Mouse (Mus musculus) hindbrain, embryonic 11.5 days (tissue): ENCODE data around the gene B3gnt8. TPM values are rescaled to one million over a fixed set of nuclear protein-coding genes. Genes with fewer than 3 reads are reported as not detected.

Experiments
- ATAC-seq: fragments of 200-750 bp; cut with Nextera tagmentation; 2 replicates; pipeline ENCODE4 v1.8.0; 2017; ENCODE audit warnings: mild to moderate bottlenecking, moderate TSS enrichment, moderate library complexity; ENCODE audit not compliant: low FRiP score
- DNase-seq: peaks from one replicate; pipeline ENCODE4 v3.0.0-alpha.2; 2015; ENCODE audit warnings: low spot score
- H3K27ac ChIP-seq: fragments of 300-500 bp; sonication (generic); 2 replicates; pipeline ENCODE4 v1.5.1; 2014; ENCODE audit warnings: mild to moderate bottlenecking, low read depth, low read length
- H3K27me3 ChIP-seq: fragments of 300-500 bp; sonication (generic); 2 replicates; pipeline ENCODE4 v1.6.1; 2014; ENCODE audit warnings: mild to moderate bottlenecking, low read length, moderate library complexity, mixed read lengths; ENCODE audit not compliant: control insufficient read depth, insufficient read depth
- H3K36me3 ChIP-seq: fragments of 300-500 bp; sonication (generic); 2 replicates; pipeline ENCODE4 v1.6.1; 2014; ENCODE audit warnings: mild to moderate bottlenecking, low read length, moderate library complexity, mixed read lengths; ENCODE audit not compliant: control insufficient read depth, insufficient read depth
- H3K4me1 ChIP-seq: fragments of 300-500 bp; sonication (generic); replicated peaks from 2 replicates; pipeline ENCODE4 v1.6.1; 2014; ENCODE audit warnings: low read length, mixed read lengths; ENCODE audit not compliant: control insufficient read depth, insufficient read depth
- H3K4me2 ChIP-seq: fragments of 300-500 bp; sonication (generic); replicated peaks from 2 replicates; pipeline ENCODE4 v1.6.1; 2014; ENCODE audit warnings: mild to moderate bottlenecking, low read depth, low read length
- H3K4me3 ChIP-seq: fragments of 300-500 bp; sonication (generic); 2 replicates; pipeline ENCODE4 v1.5.1; 2014; ENCODE audit warnings: low read depth, low read length
- H3K9ac ChIP-seq: fragments of 300-500 bp; sonication (generic); 2 replicates; pipeline ENCODE4 v1.6.1; 2014; ENCODE audit warnings: low read depth, low read length
- H3K9me3 ChIP-seq: fragments of 300-500 bp; sonication (generic); 2 replicates; pipeline ENCODE4 v1.6.1; 2016; ENCODE audit warnings: low read length; ENCODE audit not compliant: control insufficient read depth
- WGBS: fragments of 180-500 bp; shearing (Covaris S2); extraction: QIAGEN DNeasy Blood & Tissue Kit; methylation state at CpG from one replicate; pipeline ENCODE4 v1.1.7; 2014; 5-methylcytosine and 5-hydroxymethylcytosine counted together
- polyA plus RNA-seq: library from polyadenylated mRNA; unstranded; fragments of >200 nt; fragmentation: Nextera tagmentation; extraction: Ambion mirVana; gene quantifications from 2 replicates; pipeline ENCODE4 v1.2.1, GENCODE M21; 2014

Gene B3gnt8
- polyA plus RNA-seq, 1 experiment from 2014 or later: 0.91 TPM

DNA sequence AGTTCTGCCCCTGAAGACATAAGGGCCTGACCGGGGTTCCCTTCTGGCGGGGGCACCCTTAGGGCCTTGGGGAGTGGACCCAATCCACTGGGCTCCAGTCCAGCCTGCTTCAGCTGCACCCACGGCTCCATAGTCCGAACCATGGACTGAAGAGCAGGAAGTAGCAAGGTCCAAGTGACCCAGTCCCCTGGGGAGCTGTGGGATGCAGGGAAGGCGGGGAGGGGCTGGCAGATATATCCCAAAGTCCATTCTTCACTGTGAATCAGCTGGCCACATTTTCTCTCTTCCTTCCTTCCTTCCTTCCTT is 10.8 kb upstream of the B3gnt8 start, which contains the start of gene Erich4:
Gene Erich4, minus strand, starts transcription at position 187 of the 306 bp plus-strand sequence.
- DNase-seq (no peak), ATAC-seq (no peak)
- Histone ChIP-seq H3K4me1 (no peaks in the 10 kb centered on the region), H3K36me3 (no peaks in the 10 kb centered on the region), H3K4me3 (no peak within 1 kb of the TSS), H3K9me3 (no peaks in the 10 kb centered on the region), H3K4me2 (no peak within 1 kb of the TSS), H3K27me3 (no peaks in the 10 kb centered on the region), H3K27ac (no peak within 1 kb of the TSS), H3K9ac (no peak within 1 kb of the TSS)
- 88% methylated on average over 5 of the region's 5 CpGs for WGBS

DNA sequence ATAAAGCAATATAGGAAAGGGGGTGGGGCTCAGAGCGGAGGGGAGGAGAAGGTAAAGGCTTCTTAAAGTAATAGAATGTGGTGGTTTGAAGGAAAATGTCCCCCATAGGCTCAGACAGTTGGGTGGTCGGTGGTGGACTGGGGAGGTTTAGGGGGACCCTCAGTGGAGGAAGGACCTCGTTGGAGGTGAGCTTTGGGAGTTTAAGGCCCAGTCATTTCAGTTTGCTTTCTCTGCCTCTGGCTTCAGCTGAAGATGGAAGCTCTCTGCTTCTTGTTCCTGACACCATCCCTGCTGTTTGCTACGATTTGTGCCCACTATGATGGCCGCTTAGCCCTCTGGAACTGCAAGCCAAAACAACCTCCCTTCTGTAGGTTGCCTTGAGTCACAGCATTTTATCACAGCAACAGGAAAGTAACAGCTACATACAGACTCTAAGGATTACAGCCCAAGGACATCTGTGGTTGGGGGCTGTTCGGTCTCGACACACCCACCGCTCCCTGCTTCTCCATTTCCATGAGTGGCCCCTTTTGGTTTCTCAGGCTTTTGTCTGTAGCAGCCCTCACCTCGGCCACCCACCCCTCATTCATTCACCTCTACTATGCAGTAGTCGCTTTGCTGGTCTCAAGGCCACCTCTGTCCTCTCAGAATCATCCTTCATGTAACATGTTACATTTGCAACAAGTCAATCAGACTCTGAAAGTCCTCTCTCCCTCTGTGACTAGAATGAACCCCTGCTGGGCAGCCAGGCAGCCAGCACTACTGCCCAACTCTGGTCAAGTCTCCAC is 8.9 kb upstream of the B3gnt8 start:
- no peaks in the 10 kb centered on the region for H3K36me3 ChIP-seq
- H3K27ac ChIP-seq: no peak overlapping the region
- H3K9me3 ChIP-seq: no peaks in the 10 kb centered on the region
- no peak overlapping the region for H3K4me3 ChIP-seq
- no peak for DNase-seq
- no peak for ATAC-seq
- no peaks in the 10 kb centered on the region for H3K27me3 ChIP-seq
- H3K9ac ChIP-seq: no peak overlapping the region
- 77% methylated on average over 10 of the region's 10 CpGs for WGBS
- H3K4me1 ChIP-seq: no peaks in the 10 kb centered on the region
- H3K4me2 ChIP-seq: no peak overlapping the region

DNA sequence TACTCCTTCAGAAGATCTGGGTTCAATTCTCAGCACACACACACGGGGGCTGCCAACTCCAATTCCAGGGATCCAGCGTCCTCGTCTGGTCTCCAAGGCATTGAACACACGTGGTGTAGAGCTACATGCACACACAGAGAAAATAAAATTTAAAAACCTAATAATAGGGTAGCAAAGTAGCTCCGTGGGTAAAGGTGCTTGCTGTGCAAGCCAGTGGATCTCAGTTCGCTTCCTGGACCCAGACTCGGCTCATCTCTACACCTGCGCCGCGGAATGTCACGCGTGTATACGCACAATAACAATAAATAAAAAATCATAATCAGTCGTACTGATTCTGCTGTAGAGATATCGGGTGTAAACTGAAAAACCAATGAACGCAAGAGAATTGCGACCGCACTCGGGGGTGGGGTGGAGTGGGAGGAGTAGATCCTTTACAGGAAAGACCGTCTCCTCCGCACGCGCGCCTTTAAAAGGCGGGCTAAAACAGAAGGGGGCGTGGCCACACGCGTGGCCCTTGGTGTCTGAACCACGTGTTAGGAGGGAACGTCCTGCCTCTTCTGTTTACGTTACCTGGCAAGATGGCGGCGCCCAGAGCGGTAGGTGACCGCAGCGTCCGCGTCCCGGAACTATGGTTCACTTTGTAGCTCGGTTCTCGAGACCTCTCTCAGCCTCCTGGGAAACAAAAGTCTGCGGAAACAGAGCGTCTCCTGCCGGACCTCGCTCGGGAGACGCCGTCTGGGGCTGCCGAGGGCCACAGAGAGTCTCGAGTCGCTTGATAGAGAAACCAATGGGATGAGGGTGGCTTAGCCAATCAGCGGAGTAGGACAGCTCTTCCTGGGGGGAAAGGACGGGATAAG is 7.4 kb upstream of the B3gnt8 start, which contains the start of gene Dmac2:
Gene Dmac2, plus strand, starts transcription at position 550 of the 857 bp plus-strand sequence.
- Histone ChIP-seq H3K4me1 (no peaks in the 10 kb centered on the region), H3K4me2 (peak within 1 kb of the TSS; percentile 47), H3K27me3 (no peaks in the 10 kb centered on the region), H3K36me3 (no peaks in the 10 kb centered on the region), H3K9ac (peak within 1 kb of the TSS; percentile 24; the same call in 1 of the 2 replicates), H3K9me3 (no peaks in the 10 kb centered on the region), H3K27ac (no peak within 1 kb of the TSS), H3K4me3 (peak within 1 kb of the TSS; percentile 51)
- DNase-seq (peak; percentile 95), ATAC-seq (peak; percentile 91)
- 1% methylated on average over 53 of the region's 53 CpGs for WGBS

DNA sequence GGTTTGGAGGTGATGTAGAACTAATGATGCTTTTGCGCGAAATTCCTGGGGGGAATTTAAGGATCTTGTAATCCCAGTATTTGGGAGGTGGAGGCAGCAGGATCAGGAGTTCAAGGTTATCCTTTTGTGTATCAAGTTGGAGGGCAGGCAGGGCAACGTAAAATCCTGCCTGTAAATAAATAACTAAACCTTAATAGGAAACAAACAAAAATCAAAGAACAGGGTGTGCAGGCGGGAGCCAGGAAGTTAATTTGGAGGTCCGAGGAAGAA is 6.8 kb upstream of the B3gnt8 start:
- Histone ChIP-seq H3K9ac (peak overlapping the region; percentile 24; the same call in 1 of the 2 replicates), H3K36me3 (no peaks in the 10 kb centered on the region), H3K27ac (no peak overlapping the region), H3K4me2 (peak overlapping the region; percentile 47), H3K27me3 (no peaks in the 10 kb centered on the region), H3K4me1 (no peaks in the 10 kb centered on the region), H3K9me3 (no peaks in the 10 kb centered on the region), H3K4me3 (peak overlapping the region; percentile 51)
- DNase-seq: no peak
- WGBS: 22% methylated on average over 5 of the region's 5 CpGs
- ATAC-seq: no peak

DNA sequence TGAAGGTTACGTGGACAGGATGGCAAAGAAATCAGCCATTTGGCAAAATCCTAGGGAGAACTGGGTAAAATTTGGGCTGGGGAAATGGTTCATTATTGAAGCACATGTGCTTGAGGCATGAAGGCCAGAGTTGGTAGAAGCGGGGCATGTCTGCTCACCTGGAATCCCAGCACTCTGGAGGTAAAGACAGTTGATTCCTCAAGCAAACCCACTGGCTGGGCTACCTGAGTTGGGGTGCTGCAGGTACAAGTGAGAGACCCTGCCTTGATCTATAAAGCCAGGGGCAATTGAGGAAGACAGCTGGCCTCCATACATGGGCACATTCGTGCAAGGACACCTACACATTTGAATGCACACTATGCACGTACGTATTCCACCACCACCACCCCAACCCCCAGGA is 6.4 kb upstream of the B3gnt8 start:
- no peak for DNase-seq
- Histone ChIP-seq H3K4me1 (no peaks in the 10 kb centered on the region), H3K9ac (no peak overlapping the region), H3K4me2 (0 out of 2 replicates have a peak overlapping the region, but pooled peaks have one; percentile 47), H3K27me3 (no peaks in the 10 kb centered on the region), H3K36me3 (no peaks in the 10 kb centered on the region), H3K4me3 (no peak overlapping the region), H3K9me3 (no peaks in the 10 kb centered on the region), H3K27ac (no peak overlapping the region)
- ATAC-seq: no peak
- WGBS: 93% methylated on average over 5 of the region's 5 CpGs

DNA sequence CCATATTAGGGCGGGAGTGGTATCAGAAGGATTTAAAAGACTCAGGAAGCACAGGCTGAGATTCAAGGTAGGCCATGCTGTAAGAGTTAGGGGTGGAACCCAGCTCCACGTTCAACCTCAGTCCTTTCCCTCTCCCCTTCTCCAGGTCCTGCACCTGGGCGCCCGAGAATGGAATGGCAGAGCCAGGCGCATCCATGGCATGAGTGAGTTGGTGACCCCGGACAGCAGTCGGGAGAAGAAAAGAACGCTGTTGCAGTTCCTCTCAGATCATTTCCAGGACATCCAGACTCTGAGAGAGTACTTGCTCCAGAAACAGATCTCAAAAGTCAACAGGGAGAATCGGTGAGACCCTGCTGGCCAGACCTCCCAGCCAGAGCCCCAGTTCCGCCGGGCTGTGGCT is 5.7 kb upstream of the B3gnt8 start:
- Histone ChIP-seq H3K4me2 (no peak overlapping the region), H3K27me3 (no peaks in the 10 kb centered on the region), H3K27ac (no peak overlapping the region), H3K4me1 (no peaks in the 10 kb centered on the region), H3K36me3 (no peaks in the 10 kb centered on the region), H3K9ac (no peak overlapping the region), H3K4me3 (no peak overlapping the region), H3K9me3 (no peaks in the 10 kb centered on the region)
- ATAC-seq (no peak), DNase-seq (no peak)
- WGBS: 94% methylated on average over 11 of the region's 11 CpGs

DNA sequence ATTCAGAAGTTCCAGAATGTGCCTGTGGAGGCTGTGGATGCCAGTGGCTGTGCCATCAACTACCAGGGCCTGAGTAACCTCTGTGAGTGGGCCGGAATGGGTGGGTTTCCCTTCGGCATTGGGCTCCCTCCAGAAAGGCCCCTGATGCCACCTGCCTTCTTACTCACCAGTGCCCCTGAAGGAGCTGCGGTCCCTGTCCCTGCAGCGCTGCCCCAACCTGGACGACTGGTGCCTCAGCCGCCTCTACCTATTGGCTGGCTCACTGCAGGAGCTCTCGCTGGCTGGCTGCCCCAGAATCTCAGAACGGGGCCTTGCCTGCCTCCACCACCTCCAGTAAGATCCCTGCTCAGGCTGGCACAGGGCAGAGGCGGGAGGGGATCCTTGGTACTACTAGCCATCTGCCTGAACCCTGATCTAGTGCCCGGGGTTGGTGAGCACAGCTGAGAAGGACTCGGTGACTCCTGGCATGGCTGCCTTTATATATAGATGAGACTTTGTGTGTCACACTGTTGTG is 2.5 kb upstream of the B3gnt8 start:
- Histone ChIP-seq H3K4me2 (no peak overlapping the region), H3K9ac (no peak overlapping the region), H3K4me3 (no peak overlapping the region), H3K4me1 (peaks cover 3% of the 10 kb centered on the region; the same call in 1 of the 2 replicates), H3K36me3 (no peaks in the 10 kb centered on the region), H3K27ac (no peak overlapping the region), H3K9me3 (no peaks in the 10 kb centered on the region), H3K27me3 (peaks cover 6% of the 10 kb centered on the region; the same call in 1 of the 2 replicates)
- 92% methylated on average over 11 of the region's 11 CpGs for WGBS
- ATAC-seq (no peak), DNase-seq (no peak)

DNA sequence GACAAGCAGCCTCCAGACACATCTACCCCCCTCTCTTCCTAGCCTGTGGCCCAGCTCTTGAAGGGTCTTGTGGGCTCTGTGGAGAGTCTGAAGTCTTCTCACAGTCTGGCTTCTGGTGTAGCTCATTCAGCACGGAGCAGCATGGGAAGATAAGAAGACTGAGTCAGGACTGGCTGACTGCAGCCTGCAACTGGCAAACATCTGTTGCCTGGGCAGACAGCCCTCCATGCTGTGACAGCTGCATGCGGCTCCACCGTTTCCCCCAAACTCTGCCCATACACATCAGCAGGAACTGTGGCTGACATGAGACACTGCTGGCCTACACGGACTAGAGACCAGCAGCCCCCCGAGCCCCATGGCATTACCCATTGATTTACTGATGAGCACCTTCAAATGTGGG is 1.6 kb upstream of the B3gnt8 start:
- Histone ChIP-seq H3K27me3 (peaks cover 7% of the 10 kb centered on the region; the same call in 1 of the 2 replicates), H3K9me3 (no peaks in the 10 kb centered on the region), H3K9ac (no peak overlapping the region), H3K27ac (no peak overlapping the region), H3K36me3 (no peaks in the 10 kb centered on the region), H3K4me3 (no peak overlapping the region), H3K4me2 (no peak overlapping the region), H3K4me1 (peaks cover 3% of the 10 kb centered on the region; the same call in 1 of the 2 replicates)
- ATAC-seq (no peak), DNase-seq (no peak)
- WGBS: 79% methylated on average over 5 of the region's 5 CpGs
